Mouse (Mus musculus) intestine, embryonic 16.5 days (tissue): ENCODE measurements around the gene Gm11492. TPM values are rescaled to one million over a fixed set of nuclear protein-coding genes. Genes with fewer than 3 reads are reported as not detected.

Experiments used
- ATAC-seq: fragments of 200-750 bp; cut with Nextera tagmentation; 2 replicates; pipeline ENCODE4 v1.8.0; 2017; ENCODE audit warnings: moderate TSS enrichment, moderate library complexity
- H3K27ac ChIP-seq: fragments of 300-500 bp; sonication (generic); 2 replicates; pipeline ENCODE4 v1.5.1; 2014; ENCODE audit warnings: mild to moderate bottlenecking, low read length
- H3K27me3 ChIP-seq: fragments of 300-500 bp; sonication (generic); replicated peaks from 2 replicates; pipeline ENCODE4 v1.6.1; 2014; ENCODE audit warnings: low read length, control low read depth, mixed read lengths; ENCODE audit not compliant: control insufficient read depth, insufficient read depth
- H3K36me3 ChIP-seq: fragments of 300-500 bp; sonication (generic); 2 replicates; pipeline ENCODE4 v1.6.1; 2014; ENCODE audit warnings: low read length, control low read depth; ENCODE audit not compliant: control insufficient read depth, insufficient read depth
- H3K4me1 ChIP-seq: fragments of 300-500 bp; sonication (generic); 2 replicates; pipeline ENCODE4 v1.6.1; 2014; ENCODE audit warnings: low read length, control low read depth, mixed read lengths; ENCODE audit not compliant: control insufficient read depth, insufficient read depth
- H3K4me2 ChIP-seq: fragments of 300-500 bp; sonication (generic); 2 replicates; pipeline ENCODE4 v1.6.1; 2014; ENCODE audit warnings: low read depth, low read length, control low read depth
- H3K4me3 ChIP-seq: fragments of 300-500 bp; sonication (generic); 2 replicates; pipeline ENCODE4 v1.5.1; 2014; ENCODE audit warnings: mild to moderate bottlenecking, low read length
- H3K9ac ChIP-seq: fragments of 300-500 bp; sonication (generic); 2 replicates; pipeline ENCODE4 v1.6.1; 2014; ENCODE audit warnings: low read depth, low read length
- H3K9me3 ChIP-seq: fragments of 300-500 bp; sonication (generic); 2 replicates; pipeline ENCODE4 v1.6.1; 2016; ENCODE audit warnings: low read length, control low read depth; ENCODE audit not compliant: control insufficient read depth
- WGBS: fragments of 180-500 bp; shearing (Covaris S2); extraction: QIAGEN DNeasy Blood & Tissue Kit; methylation state at CpG from one replicate; pipeline ENCODE4 v1.1.7; 2014; 5-methylcytosine and 5-hydroxymethylcytosine counted together
- polyA plus RNA-seq: library from polyadenylated mRNA; unstranded; fragments of >200 nt; fragmentation: Nextera tagmentation; extraction: Ambion mirVana; gene quantifications from 2 replicates; pipeline ENCODE4 v1.2.1, GENCODE M21; 2015

Gm11492 gene
- polyA plus RNA-seq, 1 experiment from 2014 or later: not detected

GRCm38 (mm10) chr11:87613972-87614371 is 47.5 kb downstream of the Gm11492 start:
- Histone ChIP-seq H3K36me3 (peaks cover 61% of the 10 kb centered on the region), H3K4me3 (no peak overlapping the region), H3K4me1 (no peaks in the 10 kb centered on the region), H3K27ac (no peak overlapping the region), H3K9me3 (0 out of 2 replicates have a peak, but pooled peaks cover 5% of the 10 kb centered on the region), H3K9ac (no peak overlapping the region), H3K27me3 (no peaks in the 10 kb centered on the region), H3K4me2 (no peak overlapping the region)
- ATAC-seq: no peak
- WGBS: 91% methylated on average over 7 of the region's 7 CpGs

- H3K4me3 ChIP-seq: no peak overlapping the region
- no peak overlapping the region for H3K27ac ChIP-seq
- no peak overlapping the region for H3K4me2 ChIP-seq
- H3K9ac ChIP-seq: no peak overlapping the region
- peaks cover 58% of the 10 kb centered on the region for H3K36me3 ChIP-seq
- WGBS: 90% methylated on average over 5 of the region's 5 CpGs
- no peaks in the 10 kb centered on the region for H3K27me3 ChIP-seq
- ATAC-seq: no peak
- 0 out of 2 replicates have a peak, but pooled peaks cover 5% of the 10 kb centered on the region for H3K9me3 ChIP-seq
- H3K4me1 ChIP-seq: no peaks in the 10 kb centered on the region
These were observed 49.1 kb downstream of the Gm11492 start for GRCm38 (mm10) chr11:87615551-87615950.

GRCm38 (mm10) chr11:87615952-87616351 is 49.5 kb downstream of the Gm11492 start:
- Histone ChIP-seq H3K4me3 (no peak overlapping the region), H3K4me1 (no peaks in the 10 kb centered on the region), H3K27me3 (no peaks in the 10 kb centered on the region), H3K27ac (no peak overlapping the region), H3K4me2 (no peak overlapping the region), H3K36me3 (peaks cover 58% of the 10 kb centered on the region), H3K9ac (no peak overlapping the region), H3K9me3 (0 out of 2 replicates have a peak, but pooled peaks cover 5% of the 10 kb centered on the region)
- 95% methylated on average over 2 of the region's 2 CpGs for WGBS
- ATAC-seq: no peak

GRCm38 (mm10) chr11:87616790-87617474 is 50.5 kb downstream of the Gm11492 start, which contains the start of gene Hsf5:
Hsf5 (plus strand) TSS chr11:87617164.
- no peak within 1 kb of the TSS for H3K4me2 ChIP-seq
- no peak within 1 kb of the TSS for H3K9ac ChIP-seq
- no peak within 1 kb of the TSS for H3K27ac ChIP-seq
- no peaks in the 10 kb centered on the region for H3K27me3 ChIP-seq
- peaks cover 49% of the 10 kb centered on the region for H3K36me3 ChIP-seq
- H3K9me3 ChIP-seq: 0 out of 2 replicates have a peak, but pooled peaks cover 5% of the 10 kb centered on the region
- no peak within 1 kb of the TSS for H3K4me3 ChIP-seq
- no peaks in the 10 kb centered on the region for H3K4me1 ChIP-seq
- no peak for ATAC-seq
- WGBS: 91% methylated on average over 67 of the region's 69 CpGs

GRCm38 (mm10) chr11:87617606-87618005 is 51.2 kb downstream of the Gm11492 start:
- no peak for ATAC-seq

More at GRCm38 (mm10) chr11:87617606-87618005, 51.2 kb downstream of the Gm11492 start:
- Histone ChIP-seq H3K27ac (no peak overlapping the region), H3K4me1 (no peaks in the 10 kb centered on the region), H3K27me3 (no peaks in the 10 kb centered on the region), H3K9ac (no peak overlapping the region), H3K4me2 (no peak overlapping the region), H3K9me3 (0 out of 2 replicates have a peak, but pooled peaks cover 5% of the 10 kb centered on the region), H3K36me3 (peaks cover 43% of the 10 kb centered on the region), H3K4me3 (no peak overlapping the region)
- WGBS: 95% methylated on average over 32 of the region's 32 CpGs

Other genes starting within 250 kb of the Gm11492 start
- gene Ppm1e, start 207.6 kb upstream of the Gm11492 start, polyA plus RNA-seq: 1.4 and 1.5 TPM in 2 replicates
- gene Rad51c, start 161.7 kb upstream of the Gm11492 start, polyA plus RNA-seq: 4.7 and 5.3 TPM in 2 replicates
- 0.53 and 0.70 TPM in 2 replicates for gene Tex14, start 161.6 kb upstream of the Gm11492 start, polyA plus RNA-seq
- gene Sept4, start 2.2 kb downstream of the Gm11492 start, polyA plus RNA-seq: 30.6 and 31.4 TPM in 2 replicates
- gene Mtmr4, start 25.5 kb downstream of the Gm11492 start, polyA plus RNA-seq: 26.1 and 31.3 TPM in 2 replicates
- gene Hsf5, start 50.5 kb downstream of the Gm11492 start, polyA plus RNA-seq: 0.15 and 0.17 TPM in 2 replicates
- 11.2 and 12.4 TPM in 2 replicates for gene Rnf43, start 96.1 kb downstream of the Gm11492 start, polyA plus RNA-seq
- gene Supt4a, start 170.9 kb downstream of the Gm11492 start, polyA plus RNA-seq: 108 and 111 TPM in 2 replicates
- gene Tspoap1, start 193.9 kb downstream of the Gm11492 start, polyA plus RNA-seq: 0.83 and 1.2 TPM in 2 replicates
- 1.8 and 6.1 TPM in 2 replicates for gene Mpo, start 226.9 kb downstream of the Gm11492 start, polyA plus RNA-seq